Mouse (Mus musculus) urinary bladder, adult 18-20 months (tissue): ENCODE measurements around the gene Nudt2.
A peak's percentile ranks its signal among the peaks of the same experiment; 100 is the strongest.
"Not testable (repeated sequence)": the region's sequence is repeated elsewhere in the genome, so short reads cannot be mapped to it uniquely, and the experiment has no call there.

Experiments
- DNase-seq, 2 experiments: peaks; one replicate each; pipeline ENCODE4 v3.0.0; 2022; ENCODE audit warnings: low spot score in 2 of 2, mixed read lengths in 2 of 2

Nudt2 gene

GRCm38 (mm10) chr4:41464345-41465286 is at the start of gene Nudt2, which contains the start of gene Kif24:
Gene Nudt2, plus strand, starts transcription at chr4:41465151.
Gene Kif24, minus strand, starts transcription at chr4:41464887.
- DNase-seq: peak; percentile 92 to 98

GRCm38 (mm10) chr4:41416966-41417365 is 48.0 kb upstream of the Nudt2 start:
- no peak for DNase-seq

GRCm38 (mm10) chr4:41438931-41439330 is 26.0 kb upstream of the Nudt2 start:
- DNase-seq: no peak

- no peak for DNase-seq
Observed at GRCm38 (mm10) chr4:41442790-41443302, 22.1 kb upstream of the Nudt2 start.

GRCm38 (mm10) chr4:41447595-41447994 is 17.4 kb upstream of the Nudt2 start:
- DNase-seq: no peak

GRCm38 (mm10) chr4:41460690-41461089 is 4.3 kb upstream of the Nudt2 start:
- no peak for DNase-seq

GRCm38 (mm10) chr4:41463051-41463738 is 1.8 kb upstream of the Nudt2 start:
- DNase-seq: not testable (repeated sequence)

- DNase-seq: no peak
Observed at GRCm38 (mm10) chr4:41465287-41465665, 325 bp downstream of the Nudt2 start.

GRCm38 (mm10) chr4:41468396-41469080 is 3.6 kb downstream of the Nudt2 start:
- peak in 1 of 2 experiments; percentile 31 for DNase-seq

- DNase-seq: no peak
Observed at GRCm38 (mm10) chr4:41469199-41469598, 4.2 kb downstream of the Nudt2 start.

- DNase-seq: no peak
Observed at GRCm38 (mm10) chr4:41470051-41470683, 5.2 kb downstream of the Nudt2 start.

- DNase-seq: no peak
Observed at GRCm38 (mm10) chr4:41470684-41471383, 5.9 kb downstream of the Nudt2 start.

- no peak for DNase-seq
Observed at GRCm38 (mm10) chr4:41471384-41471689, 6.4 kb downstream of the Nudt2 start.

- no peak for DNase-seq
Observed at GRCm38 (mm10) chr4:41477648-41478160, 12.8 kb downstream of the Nudt2 start.

- DNase-seq: no peak
Observed at GRCm38 (mm10) chr4:41478751-41479455, 14.0 kb downstream of the Nudt2 start.

- DNase-seq: no peak
Observed at GRCm38 (mm10) chr4:41479456-41479804, 14.5 kb downstream of the Nudt2 start.

GRCm38 (mm10) chr4:41480254-41480653 is 15.3 kb downstream of the Nudt2 start:
- peak in 1 of 2 experiments; percentile 67 for DNase-seq

GRCm38 (mm10) chr4:41481601-41482017 is 16.7 kb downstream of the Nudt2 start:
- DNase-seq: peak in 1 of 2 experiments; percentile 50

- no peak for DNase-seq
Observed at GRCm38 (mm10) chr4:41492951-41493350, 28.0 kb downstream of the Nudt2 start.

- DNase-seq: no peak
Observed at GRCm38 (mm10) chr4:41493464-41494116, 28.6 kb downstream of the Nudt2 start.
